Mouse (Mus musculus): Measurements from ENCODE around the gene Abcf1.

The Abcf1 gene

DNA sequence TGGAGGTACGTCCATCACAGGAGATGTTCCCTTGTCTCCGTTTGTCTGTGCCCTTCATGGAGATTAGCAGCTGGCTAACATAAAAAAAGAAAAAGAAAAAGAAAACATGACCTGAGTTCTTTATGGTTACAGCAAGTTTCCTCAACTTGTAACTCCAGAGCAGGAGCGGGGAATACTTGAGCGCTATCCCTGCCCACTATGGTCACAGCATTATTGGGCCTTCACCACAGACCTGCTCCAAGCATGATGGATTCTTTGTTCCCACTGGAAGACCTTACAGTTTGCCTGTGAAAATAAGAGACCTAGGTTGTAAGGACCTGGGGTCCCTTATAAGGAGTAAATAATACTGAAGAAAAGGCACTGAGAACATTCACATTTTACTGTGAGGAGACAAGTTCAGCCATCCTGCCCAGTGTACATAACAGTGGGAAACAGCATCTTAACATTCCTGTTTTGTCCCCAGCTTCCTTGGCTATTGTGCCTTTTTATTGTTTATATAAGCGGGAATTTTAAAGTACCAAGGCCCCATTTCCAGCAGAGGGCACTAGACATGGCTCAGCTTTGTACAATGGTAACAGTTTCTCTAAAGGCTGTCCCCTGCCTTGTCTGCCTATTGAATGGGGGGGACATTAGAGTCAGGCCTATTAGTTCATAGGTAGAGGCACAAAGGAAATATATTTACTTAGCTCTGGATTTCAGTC, 48.5 kb downstream of the Abcf1 start:
- in situ Hi-C loops (cut with MboI, MseI): no loop called here

DNA sequence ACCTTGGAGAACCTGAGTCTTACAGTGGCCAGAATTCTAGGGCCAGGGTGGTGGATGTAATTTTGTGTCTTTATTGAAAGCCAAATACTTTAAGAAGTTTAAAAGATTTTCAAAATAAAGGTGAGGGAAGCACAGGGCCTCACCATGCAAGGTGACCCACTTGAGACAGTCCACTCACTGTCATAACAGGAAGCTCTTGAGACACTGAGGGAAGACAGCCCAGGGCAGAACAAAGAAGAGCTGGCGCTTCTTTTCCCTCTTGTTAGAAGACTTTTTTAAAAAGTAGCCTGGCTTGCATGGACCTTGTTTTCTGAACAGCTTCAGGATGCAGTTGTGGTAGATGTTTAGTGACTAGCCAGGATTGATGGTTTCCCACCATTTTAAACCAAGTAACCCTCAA, 49.2 kb downstream of the Abcf1 start:
- in situ Hi-C loops (cut with MboI, MseI): no loop called here

DNA sequence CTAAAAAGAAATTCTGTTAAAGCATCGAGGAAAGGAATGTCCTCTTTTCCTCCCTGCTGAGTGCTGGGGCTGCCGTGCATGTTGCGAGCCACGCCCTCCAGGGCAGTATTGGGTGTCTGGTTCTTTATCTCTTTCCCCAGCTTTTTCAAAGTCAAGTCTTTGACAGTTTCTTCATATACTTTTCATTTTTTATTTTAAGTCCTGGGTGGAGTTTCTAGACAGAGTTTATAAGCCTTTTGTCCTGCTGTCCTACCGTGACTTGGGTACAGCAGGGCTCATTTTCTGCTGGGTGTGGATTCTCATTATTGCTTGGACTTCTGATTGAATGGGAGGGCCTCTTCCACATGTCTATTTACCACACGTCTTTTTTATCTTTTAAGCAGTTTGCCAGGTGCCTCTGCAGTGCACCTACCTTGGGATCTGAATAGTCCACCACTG, 49.7 kb downstream of the Abcf1 start:
- in situ Hi-C loops (cut with MboI, MseI): no loop called here

- in situ Hi-C loops (cut with MboI, MseI): no loop called here
Observed at GRCm38 (mm10) chr17:35919060-35919715, 50.4 kb downstream of the Abcf1 start.

DNA sequence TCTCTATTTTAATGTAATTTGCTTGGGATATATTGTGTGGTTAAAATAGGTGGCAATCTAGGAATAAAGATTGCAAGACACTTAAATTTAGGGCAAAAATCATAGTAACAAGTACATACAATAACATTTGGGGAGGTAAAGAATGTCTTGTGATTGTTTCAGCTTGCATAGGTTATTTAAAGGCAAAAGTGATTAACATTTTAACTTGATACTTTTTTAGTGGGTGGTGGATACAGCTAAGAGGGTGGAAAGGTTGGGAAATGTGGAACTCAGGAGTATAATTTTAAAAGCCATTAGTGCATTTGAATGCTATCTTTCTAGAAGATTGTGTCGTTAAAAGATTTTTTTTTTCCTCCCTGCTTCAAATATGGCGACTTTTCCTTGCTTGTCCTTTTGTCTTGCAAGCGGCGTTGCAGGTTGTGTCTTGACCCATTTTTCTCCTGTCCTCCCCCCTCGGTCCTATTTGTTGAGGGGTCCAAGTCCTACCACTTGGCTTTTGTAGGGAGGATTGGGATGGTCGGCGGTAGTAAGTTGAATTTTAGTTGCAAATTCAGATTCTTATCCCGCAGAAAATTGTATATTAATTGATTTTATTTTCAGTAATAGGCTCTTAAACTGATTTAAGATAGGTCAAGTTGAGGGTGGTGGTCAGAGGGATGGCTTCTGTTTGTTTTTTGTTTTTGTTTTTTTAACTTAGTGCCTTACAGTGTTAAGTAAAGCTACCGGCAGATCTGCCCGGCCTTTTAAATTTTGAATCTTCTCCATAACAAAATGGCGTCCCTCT, 51.1 kb downstream of the Abcf1 start:
- in situ Hi-C loops (cut with MboI, MseI): no loop called here

- in situ Hi-C loops (cut with MboI, MseI): no loop called here
Observed at GRCm38 (mm10) chr17:35917463-35918251, 51.9 kb downstream of the Abcf1 start.

DNA sequence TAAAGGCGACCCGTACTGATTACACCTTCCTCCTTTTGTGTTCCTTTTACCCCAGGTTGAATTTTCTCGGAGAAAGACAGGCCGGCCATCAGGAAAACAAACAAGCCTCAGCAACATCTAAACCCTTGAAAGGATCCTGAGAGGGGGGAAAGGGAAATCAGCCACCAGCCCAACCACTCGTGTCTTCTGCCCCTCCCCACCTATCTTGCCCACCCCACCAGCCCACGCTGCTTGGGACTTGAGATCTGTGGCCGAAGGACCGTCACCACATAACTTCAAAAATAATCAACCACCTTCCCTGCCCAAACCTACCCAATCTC, 52.5 kb downstream of the Abcf1 start:
- in situ Hi-C loops (cut with MboI, MseI): no loop called here

- in situ Hi-C loops (cut with MboI, MseI): no loop called here
Observed at GRCm38 (mm10) chr17:35916297-35917142, 53.0 kb downstream of the Abcf1 start, which contains the start of the genes Mrps18b and Ppp1r10. TSS of gene Mrps18b (minus strand) at chr17:35916389. TSS of gene Ppp1r10 (plus strand) at chr17:35916434.

DNA sequence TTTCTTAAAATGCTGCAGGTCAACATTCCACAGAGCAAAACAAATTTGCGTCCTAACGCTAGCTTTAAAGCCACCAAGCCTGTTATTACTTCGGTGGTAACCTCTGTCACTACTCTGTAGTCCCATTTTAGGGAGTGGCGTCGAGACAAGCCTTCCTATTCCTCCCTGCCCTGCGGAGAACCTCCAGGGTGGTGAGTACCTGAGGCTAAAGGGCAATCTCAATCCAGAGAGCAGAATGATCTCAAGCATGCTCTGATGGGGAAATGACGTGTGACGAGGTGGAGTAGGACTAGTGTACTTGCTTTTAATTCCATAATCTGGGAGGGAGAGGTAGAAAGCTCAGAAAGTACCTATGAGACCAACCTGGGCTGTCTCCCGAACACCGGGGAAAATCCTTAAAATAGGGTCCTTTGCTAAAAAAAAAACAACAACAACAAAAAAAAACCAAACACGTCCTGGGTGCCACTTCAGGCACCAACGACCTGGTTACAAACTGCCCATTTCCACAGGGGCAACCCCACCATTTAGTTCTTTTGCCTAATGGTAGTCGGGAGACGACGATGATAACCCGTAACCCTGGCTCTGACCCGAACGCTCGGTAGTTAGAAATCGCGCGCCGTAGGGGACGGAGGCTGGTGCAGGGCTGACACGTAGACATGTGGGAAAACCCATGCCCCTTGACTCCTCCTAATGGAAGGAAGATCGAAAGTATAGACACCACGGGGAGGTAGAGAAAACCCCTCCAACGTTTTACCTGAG, 53.8 kb downstream of the Abcf1 start:
- in situ Hi-C loops (cut with MboI, MseI): no loop called here

DNA sequence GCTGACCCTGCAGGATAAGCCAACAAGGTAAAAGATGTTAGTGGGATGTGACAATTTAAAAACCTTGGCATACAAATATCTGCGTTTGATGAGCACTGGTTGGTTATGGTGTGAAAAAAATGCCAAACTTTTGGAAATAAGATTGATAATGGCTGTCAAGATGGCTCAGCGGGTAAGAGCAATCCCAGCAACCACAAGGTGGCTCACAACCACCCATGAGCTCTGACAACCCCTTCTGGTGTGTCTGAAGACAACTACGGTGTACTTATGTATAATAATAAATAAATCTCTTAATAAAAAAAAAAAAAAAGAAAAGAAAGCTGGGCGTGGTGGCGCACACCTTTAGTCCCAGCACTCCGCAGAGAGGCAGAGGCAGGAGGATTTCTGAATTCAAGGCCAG, 54.6 kb downstream of the Abcf1 start:
- in situ Hi-C loops (cut with MboI, MseI): no loop called here

GRCm38 (mm10) chr17:35909919-35910369, 59.6 kb downstream of the Abcf1 start, which contains the start of gene Atat1:
TSS of gene Atat1 (minus strand) at chr17:35910075.
- in situ Hi-C loops (cut with MboI, MseI): loop anchor here (5.0 kb wide), 2 partner anchors 43 to 73 kb away; partner anchors contain the start of genes Ppp1r18 and Tubb5

DNA sequence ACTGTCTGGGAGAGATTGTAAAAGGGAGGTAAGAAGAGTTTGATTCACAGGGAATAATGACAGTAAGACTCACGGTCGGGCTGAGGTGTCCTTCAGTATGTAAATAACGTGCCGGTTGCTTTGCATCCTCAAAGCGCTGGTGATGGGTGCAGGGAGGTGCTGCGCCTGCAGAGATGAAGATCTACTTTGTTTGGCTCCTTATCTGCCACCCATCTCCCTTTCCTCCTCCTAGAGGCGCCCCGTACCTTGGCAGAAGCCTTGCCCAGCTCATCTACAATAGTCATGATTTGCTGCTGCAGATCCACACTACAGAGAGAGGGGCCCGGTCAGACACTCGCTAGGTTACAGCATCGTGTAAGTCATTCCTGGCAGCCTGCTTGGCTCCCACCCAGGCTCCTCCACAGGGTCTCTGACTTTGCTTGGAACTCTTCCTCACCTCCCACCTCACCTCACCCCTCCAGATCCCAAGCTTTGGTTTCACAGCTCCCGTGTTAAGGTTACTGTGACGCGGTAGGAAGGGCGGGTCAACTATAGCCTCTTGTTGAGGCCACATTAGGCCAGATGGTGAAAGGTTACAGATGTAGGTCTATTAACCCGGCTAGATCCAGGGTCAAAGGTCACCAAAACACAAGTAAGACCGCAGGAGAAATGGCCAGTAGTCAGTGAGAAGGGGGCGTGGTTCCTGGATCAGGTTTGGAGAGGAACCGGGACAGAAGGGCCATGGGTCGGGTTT, 60.2 kb downstream of the Abcf1 start:
- in situ Hi-C loops (cut with MboI, MseI): loop anchor here (5.0 kb wide), 2 partner anchors 42 to 72 kb away; partner anchors contain the start of genes Ppp1r18 and Tubb5

GRCm38 (mm10) chr17:35907609-35908008, 62.0 kb downstream of the Abcf1 start:
- in situ Hi-C loops (cut with MboI, MseI): loop anchor here (5.0 kb wide), 2 partner anchors 40 to 70 kb away; partner anchors contain the start of genes Ppp1r18 and Tubb5

All from regulatory T cell (primary cell).